17 mouse cellular contexts compared by ENCODE assay signal in genomic region chr2:121235460-121236072, GRCm38 (mm10). TPM values are rescaled to one million over a fixed set of nuclear protein-coding genes. Genes with fewer than 3 reads are reported as not detected.
A peak's percentile ranks its signal among the peaks of the same experiment; 100 is the strongest.
DNase-seq lines count a peak whose midpoint lies in the region; ATAC-seq and TF ChIP-seq lines count a peak whose summit lies in the region.
"Had no signal": no experiment of that assay in that cellular context is flagged by ENCODE, and none has a peak within 500 bp of the region (broad histone marks: within the 10 kb centered on the region; RNA-seq: fewer than 3 reads in every experiment).

No protein-coding gene starts in this region.

- WGBS in heart, embryonic 12.5 days = 47% methylated on average over 8 of the region's 8 CpGs
- 64% methylated on average over 8 of the region's 8 CpGs for WGBS in bone marrow, adult 2 months
- WGBS in intestine, embryonic 16.5 days = 86% methylated on average over 8 of the region's 8 CpGs
- 92% methylated on average over 8 of the region's 8 CpGs for WGBS in neural tube, embryonic 15.5 days

- no peak for TF ChIP-seq POLR2A in bone marrow, adult 2 months (IDR thresholded peaks at IDR 0.05; ENCODE audit: borderline replicate concordance, control insufficient read depth, low read depth, low read length)

- peaks cover 80% of the 10 kb centered on the region for H3K36me3 ChIP-seq in heart, embryonic 12.5 days
- H3K36me3 ChIP-seq in intestine, embryonic 16.5 days (ENCODE audit: control insufficient read depth, insufficient read depth, low read length) = peaks cover 11% of the 10 kb centered on the region
- peaks cover 73% of the 10 kb centered on the region for H3K36me3 ChIP-seq in neural tube, embryonic 15.5 days

- H3K9ac ChIP-seq in heart, embryonic 12.5 days = no peak overlapping the region
- H3K9ac ChIP-seq in intestine, embryonic 16.5 days (ENCODE audit: low read depth, low read length) = no peak overlapping the region
- H3K9ac ChIP-seq in neural tube, embryonic 15.5 days (replicated peaks) = no peak overlapping the region
- H3K9ac ChIP-seq: embryonic facial prominence, embryonic 15.5 days; midbrain, embryonic 13.5 days had no signal

- no peak overlapping the region for H3K27ac ChIP-seq in heart, embryonic 12.5 days (ENCODE audit: poor library complexity, severe bottlenecking)
- peak overlapping the region; percentile 79 for H3K27ac ChIP-seq in bone marrow, adult 2 months (ENCODE audit: control insufficient read depth, insufficient read depth, low read depth, low read length, poor library complexity)
- no peak overlapping the region for H3K27ac ChIP-seq in intestine, embryonic 16.5 days (ENCODE audit: low read length)
- H3K27ac ChIP-seq in neural tube, embryonic 15.5 days (replicated peaks) = no peak overlapping the region
- H3K27ac ChIP-seq: embryonic facial prominence, embryonic 15.5 days; midbrain, embryonic 13.5 days had no signal

- H3K4me3 ChIP-seq in heart, embryonic 12.5 days = no peak overlapping the region
- peak overlapping the region; percentile 64 for H3K4me3 ChIP-seq in bone marrow, adult 2 months (replicated peaks; ENCODE audit: control insufficient read depth, low read depth, low read length)
- H3K4me3 ChIP-seq in intestine, embryonic 16.5 days (ENCODE audit: low read length) = no peak overlapping the region
- H3K4me3 ChIP-seq in neural tube, embryonic 15.5 days (replicated peaks) = no peak overlapping the region
- H3K4me3 ChIP-seq: embryonic facial prominence, embryonic 15.5 days; midbrain, embryonic 13.5 days had no signal

- no peaks in the 10 kb centered on the region for H3K27me3 ChIP-seq in heart, embryonic 12.5 days (replicated peaks)
- no peaks in the 10 kb centered on the region for H3K27me3 ChIP-seq in intestine, embryonic 16.5 days (replicated peaks; ENCODE audit: control insufficient read depth, insufficient read depth, low read length)
- H3K27me3 ChIP-seq in neural tube, embryonic 15.5 days (replicated peaks) = no peaks in the 10 kb centered on the region
- H3K27me3 ChIP-seq: embryonic facial prominence, embryonic 15.5 days; midbrain, embryonic 13.5 days; Patski had no signal

- H3K4me1 ChIP-seq in heart, embryonic 12.5 days (replicated peaks) = peaks cover 10% of the 10 kb centered on the region
- H3K4me1 ChIP-seq in bone marrow, adult 2 months (ENCODE audit: control insufficient read depth, insufficient read depth, low read length) = peaks cover 2% of the 10 kb centered on the region; the same call in 1 of the 2 replicates
- H3K4me1 ChIP-seq in intestine, embryonic 16.5 days (ENCODE audit: control insufficient read depth, insufficient read depth, low read length) = no peaks in the 10 kb centered on the region
- H3K4me1 ChIP-seq in neural tube, embryonic 15.5 days = no peaks in the 10 kb centered on the region
- H3K4me1 ChIP-seq: embryonic facial prominence, embryonic 15.5 days; midbrain, embryonic 13.5 days had no signal

- TF ChIP-seq CTCF in bone marrow, adult 2 months (IDR thresholded peaks at IDR 0.05; ENCODE audit: control insufficient read depth, insufficient read depth, low read length) = no peak

- H3K9me3 ChIP-seq in heart, embryonic 12.5 days (replicated peaks) = no peaks in the 10 kb centered on the region
- H3K9me3 ChIP-seq in intestine, embryonic 16.5 days (ENCODE audit: control insufficient read depth, low read length) = no peaks in the 10 kb centered on the region
- no peaks in the 10 kb centered on the region for H3K9me3 ChIP-seq in neural tube, embryonic 15.5 days (replicated peaks)
- H3K9me3 ChIP-seq: embryonic facial prominence, embryonic 15.5 days; midbrain, embryonic 13.5 days had no signal

- H3K4me2 ChIP-seq in heart, embryonic 12.5 days = peak overlapping the region; percentile 34; the same call in 1 of the 2 replicates
- H3K4me2 ChIP-seq in intestine, embryonic 16.5 days (ENCODE audit: low read depth, low read length) = no peak overlapping the region
- H3K4me2 ChIP-seq in neural tube, embryonic 15.5 days = no peak overlapping the region
- H3K4me2 ChIP-seq: embryonic facial prominence, embryonic 15.5 days; midbrain, embryonic 13.5 days had no signal

- intact Hi-C loops in left cerebral cortex, postnatal 36 days (cut with DNase I) = no loop called here

- DNase-seq in heart, adult 11 months = no peak
- DNase-seq in left cerebral cortex, postnatal 36 days (ENCODE audit: low spot score in 2 of 2) = no peak
- no peak for DNase-seq in thymus, adult 18-20 months
- DNase-seq: cerebellum, adult 8-10 months; kidney, postnatal 10 days; lung, postnatal 4 days; right cerebral cortex, adult 18-20 months had no signal

- peak; percentile 73; the same call in 1 of the 2 replicates for ATAC-seq in heart, embryonic 12.5 days (ENCODE audit: insufficient number of reproducible peaks, low FRiP score)
- ATAC-seq in intestine, embryonic 16.5 days = peak; percentile 64
- peak; percentile 91 for ATAC-seq in megakaryocyte progenitor cell, adult 5-6 weeks (replicated peaks; ENCODE audit: poor library complexity)
- ATAC-seq in neural tube, embryonic 15.5 days (ENCODE audit: low FRiP score) = no peak
- ATAC-seq: forebrain, embryonic 14.5 days; inflammation-experienced regulatory T-cells, adult 6 months; midbrain, embryonic 13.5 days; Patski had no signal

RNA-seq across cellular contexts. Expression of gene Trp53bp1, which starts 35.6 kb away (rescaled TPM):
- 69.8 and 78.4 TPM in 2 replicates for polyA plus RNA-seq in heart, embryonic 12.5 days (2016; fragmentation: Nextera tagmentation; extraction: Ambion mirVana)
- polyA plus RNA-seq in bone marrow, adult 2 months (2011; ENCODE audit: insufficient read depth, insufficient read length, low replicate concordance, missing spikeins) = 14.8 and 20.1 TPM in 2 replicates
- polyA plus RNA-seq in intestine, embryonic 16.5 days (2015; fragmentation: Nextera tagmentation; extraction: Ambion mirVana) = 26.5 and 31.0 TPM in 2 replicates
- total RNA-seq in megakaryocyte progenitor cell, adult 5-6 weeks (2015) = 17.9 and 21.5 TPM in 2 replicates
- total RNA-seq in megakaryocyte progenitor cell, adult 5-6 weeks (2017) = 35.9 and 36.2 TPM in 2 replicates
- total RNA-seq in left cerebral cortex, postnatal 36 days (2021) = 100 to 1,000 TPM; 125 to 148 TPM
- 131 and 146 TPM in 2 replicates for polyA plus RNA-seq in neural tube, embryonic 15.5 days (2015; fragmentation: Nextera tagmentation; extraction: Ambion mirVana)

RNA-seq across cellular contexts. Expression of gene Map1a, which starts 53.8 kb away (rescaled TPM):
- polyA plus RNA-seq in heart, embryonic 12.5 days (2016; fragmentation: Nextera tagmentation; extraction: Ambion mirVana) = 4.7 TPM in 2 replicates
- polyA plus RNA-seq in bone marrow, adult 2 months (2011; ENCODE audit: insufficient read depth, insufficient read length, low replicate concordance, missing spikeins) = 0.55 and 0.59 TPM in 2 replicates
- polyA plus RNA-seq in intestine, embryonic 16.5 days (2015; fragmentation: Nextera tagmentation; extraction: Ambion mirVana) = 1.9 and 2.6 TPM in 2 replicates
- 0.10 TPM in 1 of 2 replicates, not detected in the other for total RNA-seq in megakaryocyte progenitor cell, adult 5-6 weeks (2015)
- total RNA-seq in megakaryocyte progenitor cell, adult 5-6 weeks (2017) = not detected in 2 replicates
- total RNA-seq in left cerebral cortex, postnatal 36 days (2021) = 100 to 1,000 TPM; 594 to 651 TPM
- polyA plus RNA-seq in neural tube, embryonic 15.5 days (2015; fragmentation: Nextera tagmentation; extraction: Ambion mirVana) = 32.5 and 38.6 TPM in 2 replicates
